Mouse (Mus musculus) forebrain, embryonic 13.5 days (tissue): ENCODE data around the gene Pde5a. TPM values are rescaled to one million over a fixed set of nuclear protein-coding genes. Genes with fewer than 3 reads are reported as not detected.
A peak's percentile ranks its signal among the peaks of the same experiment; 100 is the strongest.

Experiments
- ATAC-seq: fragments of 200-750 bp; cut with Nextera tagmentation; 2 replicates; pipeline ENCODE4 v1.8.0; 2017
- H3K27ac ChIP-seq: fragments of 300-500 bp; sonication (generic); 2 replicates; pipeline ENCODE4 v1.5.1; 2015; ENCODE audit warnings: inconsistent platforms, mild to moderate bottlenecking, moderate library complexity
- H3K27me3 ChIP-seq: fragments of 300-500 bp; sonication (generic); 2 replicates; pipeline ENCODE4 v1.6.1; 2015; ENCODE audit warnings: mild to moderate bottlenecking, inconsistent platforms
- H3K36me3 ChIP-seq: fragments of 300-500 bp; sonication (generic); 2 replicates; pipeline ENCODE4 v1.6.1; 2015; ENCODE audit warnings: mild to moderate bottlenecking, inconsistent platforms; ENCODE audit not compliant: poor library complexity, severe bottlenecking
- H3K4me1 ChIP-seq: fragments of 300-500 bp; sonication (generic); 2 replicates; pipeline ENCODE4 v1.6.1; 2015; ENCODE audit warnings: inconsistent platforms
- H3K4me2 ChIP-seq: fragments of 300-500 bp; sonication (generic); 2 replicates; pipeline ENCODE4 v1.6.1; 2015; ENCODE audit warnings: inconsistent platforms, mild to moderate bottlenecking, moderate library complexity
- H3K4me3 ChIP-seq: fragments of 300-500 bp; sonication (generic); 2 replicates; pipeline ENCODE4 v1.5.1; 2015; ENCODE audit warnings: mild to moderate bottlenecking, inconsistent platforms
- H3K9ac ChIP-seq: fragments of 300-500 bp; sonication (generic); 2 replicates; pipeline ENCODE4 v1.6.1; 2015; ENCODE audit warnings: mild to moderate bottlenecking, inconsistent platforms
- H3K9me3 ChIP-seq: fragments of 300-500 bp; sonication (generic); replicated peaks from 2 replicates; pipeline ENCODE4 v1.6.1; 2016; ENCODE audit warnings: inconsistent platforms
- WGBS: fragments of 180-500 bp; shearing (Covaris S2); methylation state at CpG from one replicate; pipeline ENCODE4 v1.1.7; 2015; 5-methylcytosine and 5-hydroxymethylcytosine counted together
- polyA plus RNA-seq: library from polyadenylated mRNA; unstranded; fragments of >200 nt; fragmentation: Nextera tagmentation; extraction: Ambion mirVana; gene quantifications from 2 replicates; pipeline ENCODE4 v1.2.1, GENCODE M21; 2015

The Pde5a gene
- polyA plus RNA-seq, 1 experiment from 2014 or later, result 3.6 TPM

DNA sequence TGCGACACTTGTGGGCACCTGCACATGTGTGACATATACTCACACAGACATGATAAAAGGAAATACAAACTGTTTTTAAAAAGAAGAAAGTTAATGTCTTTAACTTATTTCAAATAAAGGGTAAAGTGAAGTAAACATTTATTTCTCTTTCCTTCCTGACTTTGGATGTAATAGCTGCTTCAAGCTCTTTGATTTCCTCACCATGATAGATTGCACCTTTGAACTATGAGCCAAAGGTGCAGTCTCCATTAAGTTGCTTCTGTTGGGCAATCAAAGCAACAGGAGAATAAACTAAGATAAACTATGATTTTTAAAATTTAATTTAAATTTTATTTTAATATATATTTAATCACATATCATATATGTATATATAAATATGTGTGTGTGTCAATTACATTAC, 139.5 kb downstream of the Pde5a start:
- H3K36me3 ChIP-seq, result no peaks in the 10 kb centered on the region
- H3K4me2 ChIP-seq, result no peak overlapping the region
- H3K27ac ChIP-seq, result no peak overlapping the region
- no peak overlapping the region for H3K9ac ChIP-seq
- H3K4me3 ChIP-seq, result no peak overlapping the region
- no peak for ATAC-seq
- H3K27me3 ChIP-seq, result no peaks in the 10 kb centered on the region
- H3K9me3 ChIP-seq, result no peaks in the 10 kb centered on the region
- H3K4me1 ChIP-seq, result no peaks in the 10 kb centered on the region
- 89% methylated on average over 1 of the region's 1 CpGs for WGBS

DNA sequence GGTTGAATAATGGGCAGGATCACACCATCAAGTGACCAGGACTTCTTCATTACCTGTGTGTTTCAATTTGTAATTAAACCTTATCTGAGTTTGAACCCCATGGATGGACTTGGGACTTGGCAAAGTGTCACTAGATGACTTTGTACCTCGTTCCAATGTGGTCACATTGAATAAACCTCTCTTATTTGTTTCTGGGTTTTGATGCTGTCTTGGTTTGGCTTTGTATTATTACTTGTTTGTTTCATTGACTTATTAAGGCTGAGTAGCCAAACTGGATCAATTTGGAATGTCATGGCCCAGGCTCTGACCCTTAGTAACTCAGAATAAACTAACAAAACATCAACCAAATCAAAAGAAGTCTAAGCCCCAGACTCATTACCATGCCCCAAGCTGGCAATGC, 142.8 kb downstream of the Pde5a start:
- no peak overlapping the region for H3K27ac ChIP-seq
- H3K27me3 ChIP-seq, result no peaks in the 10 kb centered on the region
- no peaks in the 10 kb centered on the region for H3K4me1 ChIP-seq
- no peaks in the 10 kb centered on the region for H3K9me3 ChIP-seq
- H3K4me2 ChIP-seq, result no peak overlapping the region
- no peak overlapping the region for H3K4me3 ChIP-seq
- H3K36me3 ChIP-seq, result no peaks in the 10 kb centered on the region
- no peak overlapping the region for H3K9ac ChIP-seq
- ATAC-seq, result no peak
- WGBS, result 88% methylated on average over 1 of the region's 1 CpGs

DNA sequence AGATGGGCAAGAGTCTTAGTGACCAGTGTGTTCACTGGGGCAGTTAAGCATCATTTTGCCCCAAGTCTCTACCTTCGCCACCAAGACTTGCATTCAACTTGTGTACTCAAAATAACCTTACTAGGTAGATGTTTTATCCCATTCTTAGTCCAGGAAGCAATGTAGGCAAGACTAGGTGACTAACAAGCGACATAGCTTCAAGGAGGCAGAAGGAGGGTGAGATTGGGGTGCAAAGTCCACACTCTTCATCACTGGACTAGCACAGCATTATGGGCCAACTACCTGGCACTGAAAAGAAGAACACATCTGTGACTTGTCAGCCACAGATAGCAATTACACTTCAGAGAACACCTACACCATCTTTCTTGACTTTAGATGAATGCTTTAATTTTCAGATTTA, 148.1 kb downstream of the Pde5a start:
- Histone ChIP-seq H3K4me3 (no peak overlapping the region), H3K9me3 (no peaks in the 10 kb centered on the region), H3K9ac (no peak overlapping the region), H3K27ac (no peak overlapping the region), H3K36me3 (no peaks in the 10 kb centered on the region), H3K4me1 (no peaks in the 10 kb centered on the region), H3K4me2 (no peak overlapping the region), H3K27me3 (no peaks in the 10 kb centered on the region)
- WGBS, result 90% methylated on average over 2 of the region's 2 CpGs
- no peak for ATAC-seq

DNA sequence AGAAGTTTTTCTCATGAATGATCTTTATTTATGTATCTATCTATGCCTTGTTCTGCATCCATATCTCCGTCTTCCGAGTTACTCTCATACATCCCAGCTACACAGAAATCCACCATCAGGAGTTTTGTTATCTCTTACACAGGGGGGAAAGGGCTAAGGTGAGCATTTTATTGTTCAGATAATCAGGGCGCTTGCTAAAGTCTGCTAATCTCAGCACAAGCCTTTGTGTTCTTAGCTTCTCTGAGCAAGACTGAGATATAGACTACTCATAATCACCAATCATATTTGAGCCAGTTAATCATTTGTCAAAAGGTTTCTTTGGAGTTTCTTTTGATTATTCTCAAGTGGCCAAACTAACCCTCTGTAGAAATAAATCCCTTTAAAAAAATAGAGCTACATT, 148.8 kb downstream of the Pde5a start:
- Histone ChIP-seq H3K4me2 (no peak overlapping the region), H3K27me3 (no peaks in the 10 kb centered on the region), H3K4me3 (no peak overlapping the region), H3K9me3 (no peaks in the 10 kb centered on the region), H3K9ac (no peak overlapping the region), H3K27ac (no peak overlapping the region), H3K36me3 (no peaks in the 10 kb centered on the region), H3K4me1 (no peaks in the 10 kb centered on the region)
- no peak for ATAC-seq
- 89% methylated on average over 3 of the region's 3 CpGs for WGBS

DNA sequence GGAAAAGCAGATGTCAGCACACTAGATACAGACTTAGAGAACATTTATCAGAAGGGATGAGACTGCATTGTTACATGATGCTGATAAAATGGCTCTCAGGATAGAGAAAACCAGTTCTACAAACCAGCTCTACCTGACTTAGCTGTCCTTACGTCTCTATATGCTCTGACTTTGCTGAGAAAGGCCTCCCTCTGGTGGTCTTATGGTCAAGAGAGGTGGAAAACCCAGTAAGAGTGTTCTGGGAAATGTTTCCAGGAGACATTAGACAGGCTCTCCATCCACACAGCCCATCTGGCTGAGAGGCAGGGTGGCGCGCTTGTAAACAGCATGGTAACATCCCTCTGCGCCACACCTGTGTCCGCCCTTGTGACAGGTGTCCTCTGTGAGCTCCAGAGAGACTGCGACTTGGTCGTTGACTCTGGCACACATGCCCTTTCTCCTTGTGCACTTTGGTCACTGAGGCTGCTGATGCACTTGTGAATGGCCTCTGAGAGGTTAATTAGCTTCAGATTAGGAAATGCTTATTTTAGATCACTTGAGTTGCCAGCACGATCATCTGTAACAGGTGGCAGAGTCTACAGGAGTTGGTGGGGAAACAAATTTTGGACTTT, 150.1 kb downstream of the Pde5a start:
- H3K4me2 ChIP-seq, result no peak overlapping the region
- no peak overlapping the region for H3K27ac ChIP-seq
- H3K4me3 ChIP-seq, result no peak overlapping the region
- H3K36me3 ChIP-seq, result no peaks in the 10 kb centered on the region
- no peaks in the 10 kb centered on the region for H3K27me3 ChIP-seq
- whole genome bisulfite sequencing, result 91% methylated on average over 8 of the region's 8 CpGs
- no peak overlapping the region for H3K9ac ChIP-seq
- no peaks in the 10 kb centered on the region for H3K9me3 ChIP-seq
- no peak for ATAC-seq
- H3K4me1 ChIP-seq, result no peaks in the 10 kb centered on the region

DNA sequence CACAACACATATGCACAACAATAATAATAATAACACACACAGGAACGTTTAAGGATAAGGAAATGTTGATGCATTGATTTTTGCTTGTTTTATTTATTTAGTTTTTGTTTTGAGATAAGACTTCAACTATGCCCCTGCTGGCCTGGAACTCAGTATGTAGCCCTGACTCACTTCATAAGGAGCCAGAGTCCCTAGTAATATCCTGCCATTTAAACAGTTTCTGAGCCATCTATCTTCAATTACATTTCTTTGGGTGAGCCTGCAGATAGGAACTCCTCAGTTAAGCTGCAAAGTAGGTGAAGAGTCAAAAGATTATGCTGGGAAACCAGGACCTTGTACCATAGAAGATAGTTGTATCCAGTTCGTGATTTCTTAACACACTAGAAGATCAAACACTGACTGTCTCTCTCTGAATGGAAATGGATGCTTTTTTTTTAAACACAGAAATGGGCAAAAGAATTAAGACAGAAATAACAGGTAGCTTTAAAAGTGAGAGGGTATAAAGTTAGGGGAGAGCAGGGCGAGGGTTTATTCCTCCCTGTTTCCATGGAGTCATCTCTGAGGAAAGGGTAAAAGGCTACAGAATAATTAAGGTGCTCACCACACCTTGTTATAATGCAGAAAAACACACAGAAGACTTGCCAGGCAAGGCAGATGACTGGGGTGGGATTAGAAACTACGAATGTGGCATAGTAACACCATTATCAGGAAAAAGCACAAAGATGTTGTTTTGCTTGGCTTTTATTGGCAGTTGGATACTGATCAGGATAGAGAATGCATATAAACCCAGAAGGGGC, 159.0 kb downstream of the Pde5a start:
- WGBS, result 85% methylated on average over 4 of the region's 4 CpGs
- Histone ChIP-seq H3K4me3 (no peak overlapping the region), H3K4me2 (no peak overlapping the region), H3K27ac (no peak overlapping the region), H3K4me1 (no peaks in the 10 kb centered on the region), H3K27me3 (no peaks in the 10 kb centered on the region), H3K9ac (no peak overlapping the region), H3K9me3 (no peaks in the 10 kb centered on the region), H3K36me3 (no peaks in the 10 kb centered on the region)
- no peak for ATAC-seq

DNA sequence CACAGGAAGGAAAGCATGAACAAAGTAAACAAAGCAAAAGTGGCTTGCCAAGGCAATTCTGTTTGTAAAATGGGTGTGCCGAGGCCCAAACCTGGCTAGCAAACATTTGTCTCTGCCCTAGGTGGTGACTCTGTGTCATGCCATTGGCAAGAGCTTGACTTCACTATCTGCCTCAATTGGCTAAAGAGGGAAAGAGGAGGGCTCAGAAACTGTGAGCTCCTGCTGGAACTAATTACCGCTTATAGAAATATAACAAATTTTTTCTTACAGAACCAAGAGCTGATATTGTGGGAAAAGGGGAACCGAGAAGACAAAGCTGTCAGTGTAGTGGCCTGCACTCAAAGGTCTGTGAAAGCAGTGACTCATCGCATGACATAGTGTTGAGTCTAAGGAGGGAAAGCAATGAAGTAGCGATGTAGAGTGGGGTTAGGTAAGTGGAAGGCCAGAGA, 159.6 kb downstream of the Pde5a start:
- H3K4me1 ChIP-seq, result no peaks in the 10 kb centered on the region
- WGBS, result 88% methylated on average over 5 of the region's 5 CpGs
- no peaks in the 10 kb centered on the region for H3K27me3 ChIP-seq
- no peak overlapping the region for H3K27ac ChIP-seq
- no peaks in the 10 kb centered on the region for H3K9me3 ChIP-seq
- H3K36me3 ChIP-seq, result no peaks in the 10 kb centered on the region
- ATAC-seq, result no peak
- no peak overlapping the region for H3K9ac ChIP-seq
- H3K4me2 ChIP-seq, result no peak overlapping the region
- no peak overlapping the region for H3K4me3 ChIP-seq

DNA sequence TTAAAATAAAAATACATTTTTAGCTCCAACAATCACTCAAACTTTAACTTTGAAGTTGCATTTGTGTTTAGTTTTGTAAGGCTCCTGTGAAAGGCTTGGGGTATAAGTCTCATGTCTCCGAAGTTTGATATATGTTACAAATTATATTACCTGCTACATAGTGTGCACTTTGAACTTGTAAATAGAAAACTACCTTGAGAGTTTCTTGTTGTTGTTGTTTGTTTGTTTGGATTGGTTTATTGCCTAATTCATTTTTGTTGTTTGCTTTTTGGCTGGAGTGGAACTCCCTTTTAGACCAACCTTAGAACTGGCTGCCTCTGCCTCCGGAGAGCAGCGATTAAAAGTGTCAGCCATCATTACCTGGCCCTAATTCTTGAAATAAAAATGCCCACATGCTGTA, 166.0 kb downstream of the Pde5a start, which contains the start of gene Fabp2:
Fabp2 (plus strand) TSS at position 301 of the 400 bp plus-strand sequence.
- Histone ChIP-seq H3K4me3 (no peak within 1 kb of the TSS), H3K4me1 (no peaks in the 10 kb centered on the region), H3K9me3 (no peaks in the 10 kb centered on the region), H3K9ac (no peak within 1 kb of the TSS), H3K27ac (no peak within 1 kb of the TSS), H3K27me3 (no peaks in the 10 kb centered on the region), H3K4me2 (no peak within 1 kb of the TSS), H3K36me3 (no peaks in the 10 kb centered on the region)
- no peak for ATAC-seq
- 95% methylated on average over 3 of the region's 3 CpGs for WGBS

DNA sequence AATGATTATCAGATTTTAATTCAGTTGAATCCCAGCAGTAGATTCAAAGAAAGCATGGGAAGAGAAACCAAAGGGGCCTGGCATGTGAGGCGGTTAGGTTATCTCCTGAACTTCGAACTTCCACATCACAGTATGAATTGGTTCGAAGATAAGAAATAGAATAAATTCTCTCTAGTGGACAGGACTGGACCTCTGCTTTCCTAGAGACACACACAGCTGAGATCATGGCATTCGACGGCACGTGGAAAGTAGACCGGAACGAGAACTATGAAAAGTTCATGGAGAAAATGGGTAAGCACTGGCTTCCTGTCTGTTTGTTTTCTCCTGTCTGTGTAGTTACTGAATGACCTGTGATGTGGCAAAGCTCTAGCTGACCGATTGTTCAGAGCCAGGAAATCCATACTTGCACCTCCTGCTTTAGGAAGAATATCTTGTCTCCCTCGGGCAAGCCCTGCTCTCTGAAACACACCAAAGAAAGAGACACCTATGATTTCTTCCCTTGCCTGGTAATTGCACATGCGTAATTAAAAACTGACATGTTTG, 166.5 kb downstream of the Pde5a start:
- H3K4me1 ChIP-seq, result no peaks in the 10 kb centered on the region
- no peak overlapping the region for H3K27ac ChIP-seq
- H3K9me3 ChIP-seq, result no peaks in the 10 kb centered on the region
- no peak overlapping the region for H3K4me2 ChIP-seq
- no peak for ATAC-seq
- WGBS, result 90% methylated on average over 11 of the region's 11 CpGs
- H3K27me3 ChIP-seq, result no peaks in the 10 kb centered on the region
- no peaks in the 10 kb centered on the region for H3K36me3 ChIP-seq
- no peak overlapping the region for H3K9ac ChIP-seq
- no peak overlapping the region for H3K4me3 ChIP-seq

DNA sequence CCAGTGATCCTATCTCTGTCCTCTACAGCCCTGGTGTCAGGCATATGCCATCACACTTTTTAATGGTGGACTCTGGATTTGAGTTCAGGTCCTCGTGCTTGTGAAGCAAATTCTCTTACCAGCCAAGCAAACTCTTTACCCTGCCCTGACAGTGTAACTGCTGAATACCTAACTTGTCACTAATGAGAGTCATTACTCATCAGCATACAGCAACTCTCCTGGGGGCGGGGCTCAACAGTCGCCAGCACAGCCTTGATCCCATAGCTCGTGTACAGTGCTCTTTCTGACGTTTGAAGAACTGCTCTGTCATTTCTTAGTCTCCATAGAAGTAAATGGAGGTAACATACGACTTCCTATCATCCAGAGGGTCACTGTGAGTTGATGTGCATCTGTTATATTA, 169.5 kb downstream of the Pde5a start:
- no peak overlapping the region for H3K4me2 ChIP-seq
- H3K4me3 ChIP-seq, result no peak overlapping the region
- H3K27me3 ChIP-seq, result no peaks in the 10 kb centered on the region
- WGBS, result 68% methylated on average over 6 of the region's 6 CpGs
- no peaks in the 10 kb centered on the region for H3K4me1 ChIP-seq
- no peaks in the 10 kb centered on the region for H3K36me3 ChIP-seq
- no peaks in the 10 kb centered on the region for H3K9me3 ChIP-seq
- no peak overlapping the region for H3K27ac ChIP-seq
- H3K9ac ChIP-seq, result no peak overlapping the region
- ATAC-seq, result no peak

DNA sequence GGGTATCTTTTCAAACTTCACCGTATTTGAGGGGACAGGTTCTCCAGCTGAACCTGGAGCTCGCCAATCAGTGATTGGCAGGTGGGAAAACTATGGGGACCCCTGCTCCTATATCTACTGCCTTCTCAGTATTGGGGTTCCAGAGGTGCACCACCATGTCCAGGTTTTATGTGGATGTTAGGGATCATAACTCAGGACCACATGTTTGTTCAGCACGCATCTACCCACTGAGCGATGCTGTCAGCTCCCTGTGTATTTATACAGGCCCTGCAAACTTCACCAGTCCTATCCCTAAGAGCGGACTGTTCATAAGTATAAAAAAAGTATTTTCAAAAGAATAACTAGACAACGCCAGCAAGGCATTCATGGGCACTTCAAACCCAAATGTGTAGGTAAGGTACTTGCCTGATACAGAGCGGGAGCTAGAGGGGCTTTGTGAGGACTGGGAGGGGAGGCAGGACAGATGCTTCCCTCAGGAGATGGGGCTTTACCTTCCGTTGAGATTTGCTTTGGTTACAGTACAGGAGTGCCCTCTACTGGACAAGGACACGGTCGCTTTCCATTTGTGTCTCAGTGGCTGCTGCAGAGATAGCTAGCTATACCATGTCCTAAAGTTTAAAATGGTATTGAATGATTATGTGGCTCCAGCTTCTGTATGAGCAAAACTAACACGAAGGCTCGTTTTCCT, 175.1 kb downstream of the Pde5a start:
- H3K9me3 ChIP-seq, result no peaks in the 10 kb centered on the region
- H3K4me3 ChIP-seq, result no peak overlapping the region
- H3K9ac ChIP-seq, result no peak overlapping the region
- H3K27ac ChIP-seq, result no peak overlapping the region
- no peaks in the 10 kb centered on the region for H3K27me3 ChIP-seq
- no peaks in the 10 kb centered on the region for H3K36me3 ChIP-seq
- no peaks in the 10 kb centered on the region for H3K4me1 ChIP-seq
- no peak overlapping the region for H3K4me2 ChIP-seq
- WGBS, result 45% methylated on average over 12 of the region's 12 CpGs
- peak; percentile 87 for ATAC-seq

DNA sequence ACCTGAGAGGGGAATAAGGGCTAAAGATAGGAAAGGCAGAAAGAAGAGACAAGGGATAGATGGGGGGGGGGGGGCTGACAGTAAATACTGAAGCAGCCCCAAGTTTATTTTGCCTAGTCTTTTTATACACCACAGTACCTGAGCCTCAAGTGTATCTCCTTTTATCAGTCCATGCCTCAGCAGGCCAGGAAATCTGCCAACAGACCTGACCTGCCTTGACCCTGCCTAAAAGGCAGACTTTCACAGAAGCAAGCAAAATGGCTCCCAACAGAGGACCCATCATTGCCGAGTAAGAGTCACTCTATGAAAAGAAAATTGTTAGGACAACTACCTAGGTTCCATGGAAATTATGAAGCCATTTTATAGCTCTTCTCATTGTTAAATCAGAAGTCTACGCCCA, 179.1 kb downstream of the Pde5a start:
- H3K4me3 ChIP-seq, result no peak overlapping the region
- no peak overlapping the region for H3K9ac ChIP-seq
- no peaks in the 10 kb centered on the region for H3K27me3 ChIP-seq
- H3K27ac ChIP-seq, result no peak overlapping the region
- 88% methylated on average over 2 of the region's 2 CpGs for WGBS
- no peaks in the 10 kb centered on the region for H3K4me1 ChIP-seq
- H3K36me3 ChIP-seq, result no peaks in the 10 kb centered on the region
- no peak for ATAC-seq
- no peak overlapping the region for H3K4me2 ChIP-seq
- no peaks in the 10 kb centered on the region for H3K9me3 ChIP-seq
